Mouse (Mus musculus): Measurements from ENCODE around the gene Camkmt.

Gene Camkmt

DNA sequence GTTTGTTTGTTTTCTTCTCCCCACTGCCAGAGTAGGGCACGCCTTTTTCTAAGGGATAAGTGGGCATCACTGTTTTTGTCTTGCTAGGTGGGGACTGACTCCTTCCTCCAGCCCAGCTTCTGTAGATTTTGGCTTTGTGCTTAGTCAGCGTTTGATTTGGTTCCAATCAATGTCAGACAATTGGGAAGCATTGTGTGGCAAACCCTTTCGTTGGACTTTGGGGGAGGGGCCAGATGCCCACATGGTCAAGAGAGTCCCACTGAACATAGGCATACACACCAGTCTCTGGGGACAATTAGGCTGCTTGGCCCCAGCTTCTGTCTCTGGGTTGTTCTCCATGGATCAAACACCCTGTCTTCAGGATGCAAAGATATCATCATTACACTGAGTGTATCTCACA is 371.2 kb downstream of the Camkmt start:
- DNase-seq (ENCODE audit: low spot score), result no peak

DNA sequence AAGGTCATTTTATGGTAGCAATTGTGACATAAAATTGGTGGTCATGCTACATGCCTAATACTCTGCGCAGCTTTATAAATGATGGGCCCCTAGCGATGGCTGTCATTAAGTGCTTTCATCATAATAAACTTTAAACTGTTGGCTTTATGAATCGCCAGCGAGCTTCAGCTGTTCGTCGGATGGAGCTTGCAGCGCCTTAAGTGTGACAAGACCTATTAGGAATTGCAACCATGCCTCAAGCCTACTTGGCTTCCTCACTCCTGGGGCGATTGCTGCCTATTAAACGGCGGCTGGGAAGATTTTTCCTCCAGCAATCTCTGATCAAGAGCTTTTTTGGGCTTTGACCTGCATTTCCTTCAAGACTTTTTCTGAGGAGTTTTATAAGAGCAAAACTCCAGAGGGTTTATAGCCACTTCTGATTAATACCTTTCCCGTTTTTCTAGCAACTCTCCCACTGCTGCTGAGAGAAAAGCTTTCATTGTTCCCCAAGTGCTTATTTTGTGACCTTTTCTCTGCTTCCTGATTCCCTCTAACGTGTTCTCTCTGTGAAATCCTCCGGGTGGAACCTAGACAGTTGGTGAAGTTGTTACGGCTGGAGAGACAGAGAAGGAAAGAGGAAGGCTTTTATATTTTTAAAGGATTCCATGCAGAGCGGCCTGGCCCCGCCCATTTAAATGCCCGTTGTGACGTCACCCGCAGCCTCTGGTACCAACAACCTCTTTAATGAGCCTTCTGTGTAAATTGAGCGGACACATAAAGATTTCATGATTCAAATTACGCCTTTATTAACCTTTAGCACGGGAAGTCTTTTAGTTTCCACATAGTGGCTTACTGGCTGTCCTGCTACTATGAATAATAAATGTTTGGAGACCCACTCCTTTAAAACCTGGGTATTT is 373.4 kb downstream of the Camkmt start:
- no peak for DNase-seq (ENCODE audit: low spot score)

DNA sequence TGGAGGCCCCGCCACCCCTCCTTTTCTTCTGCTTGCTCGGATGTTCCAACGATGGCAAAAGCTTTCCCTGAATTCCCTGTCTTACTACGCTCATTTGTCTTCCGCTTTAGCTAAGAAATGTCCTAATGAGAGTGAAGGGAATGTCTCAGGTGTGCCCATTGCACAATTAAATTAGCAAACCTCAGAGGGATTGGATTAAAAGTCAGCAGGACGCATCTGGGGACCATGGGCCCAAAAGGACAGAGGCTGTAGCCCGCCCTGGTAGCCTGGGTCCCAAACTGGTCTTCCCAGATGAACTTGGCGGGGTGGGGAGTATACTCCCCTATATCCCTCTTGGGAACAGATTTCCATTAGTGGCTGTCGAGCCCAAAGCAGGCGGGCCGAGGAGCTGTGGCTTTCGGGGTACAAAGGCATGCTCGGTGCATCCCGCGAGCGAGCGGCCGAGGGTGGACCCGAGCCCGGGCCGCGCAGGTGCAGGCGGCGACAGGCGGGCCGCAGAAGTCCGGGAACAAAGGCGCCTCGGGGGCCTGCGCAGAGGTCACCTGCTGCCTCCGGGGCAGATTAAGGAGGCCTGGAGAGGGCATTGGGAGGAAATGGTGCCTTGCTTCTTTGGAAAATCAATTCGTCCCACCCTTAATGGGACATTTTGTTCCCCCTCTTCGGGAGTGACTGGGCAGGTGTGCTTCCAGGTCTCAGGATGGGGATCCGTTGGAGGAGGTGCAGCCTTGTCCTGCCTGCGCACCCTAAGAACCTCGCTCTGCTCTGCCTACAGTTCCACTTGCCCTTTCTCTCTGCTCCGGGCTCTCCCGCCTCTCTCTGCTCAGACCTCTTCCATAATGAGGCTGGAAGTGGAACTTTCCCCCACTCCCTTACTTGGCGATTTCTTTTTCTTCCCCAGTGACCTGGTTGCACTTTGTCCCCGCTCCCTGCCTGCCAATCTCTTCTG is 374.4 kb downstream of the Camkmt start:
- no peak for DNase-seq (ENCODE audit: low spot score)

DNA sequence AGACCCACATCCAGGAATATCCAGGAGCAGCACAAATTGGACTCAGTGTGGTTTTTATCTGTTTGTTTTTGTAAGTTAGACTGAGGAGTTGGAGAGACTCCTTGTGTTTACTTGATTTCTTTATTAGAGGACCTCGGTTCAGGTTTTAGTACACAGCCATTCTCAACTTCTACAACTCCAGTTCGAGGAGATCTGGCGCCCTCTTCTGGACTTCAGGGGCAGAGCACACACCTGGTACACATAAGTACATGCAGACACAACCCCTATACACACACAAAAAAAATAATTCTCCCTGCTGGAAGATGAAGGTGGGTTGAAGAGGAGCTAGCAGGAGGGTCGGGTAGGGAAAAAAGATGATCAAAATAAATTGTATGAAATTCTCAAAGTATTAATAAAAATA is 379.4 kb downstream of the Camkmt start:
- DNase-seq (ENCODE audit: low spot score), result no peak

DNA sequence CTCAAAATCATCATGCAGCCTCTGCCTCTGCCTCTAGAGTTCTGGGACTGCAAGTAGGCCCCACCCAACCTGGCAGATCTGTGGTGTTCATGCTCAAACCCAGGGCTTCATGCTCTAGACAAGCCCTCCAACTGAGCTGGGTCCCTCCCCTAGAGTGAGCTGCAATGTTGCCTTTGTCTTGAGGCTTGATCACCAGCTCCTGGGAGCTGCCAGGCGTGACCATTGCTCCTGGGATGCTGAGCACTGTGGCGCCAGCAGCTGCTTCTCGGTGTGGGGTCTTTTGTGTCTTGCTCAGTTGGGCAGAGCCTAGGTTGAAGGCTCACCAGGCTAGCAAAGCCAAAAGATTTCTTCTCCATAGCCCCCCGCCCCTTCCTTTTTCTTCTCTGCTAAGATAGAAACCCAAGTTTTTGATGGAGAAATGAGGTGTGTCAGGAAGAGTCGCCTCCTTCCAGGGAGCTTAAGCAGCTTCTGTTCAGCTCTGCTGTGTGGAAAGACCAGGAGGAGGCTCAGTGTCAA is 382.4 kb downstream of the Camkmt start:
- DNase-seq (ENCODE audit: low spot score), result no peak

DNA sequence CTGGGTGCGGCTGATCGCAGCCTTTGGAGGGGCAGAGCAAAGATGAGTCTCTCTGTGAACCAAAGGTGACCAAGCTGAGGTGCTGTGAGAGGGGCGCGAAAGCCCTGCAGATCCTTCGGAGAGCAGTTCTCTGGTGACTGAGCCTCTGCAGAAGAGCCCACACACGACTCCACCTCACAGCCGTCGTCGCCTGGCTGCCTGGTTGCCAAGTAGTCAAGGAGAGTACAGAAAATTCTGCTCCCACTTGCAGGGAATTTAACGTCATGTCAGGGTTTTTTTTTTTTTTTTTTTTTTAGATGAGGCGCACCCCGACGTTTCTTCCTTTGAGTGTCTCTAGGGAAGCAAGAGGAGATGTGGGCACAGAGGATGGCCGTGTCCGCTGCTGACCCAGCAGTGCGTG is 382.9 kb downstream of the Camkmt start:
- no peak for DNase-seq (ENCODE audit: low spot score)

DNA sequence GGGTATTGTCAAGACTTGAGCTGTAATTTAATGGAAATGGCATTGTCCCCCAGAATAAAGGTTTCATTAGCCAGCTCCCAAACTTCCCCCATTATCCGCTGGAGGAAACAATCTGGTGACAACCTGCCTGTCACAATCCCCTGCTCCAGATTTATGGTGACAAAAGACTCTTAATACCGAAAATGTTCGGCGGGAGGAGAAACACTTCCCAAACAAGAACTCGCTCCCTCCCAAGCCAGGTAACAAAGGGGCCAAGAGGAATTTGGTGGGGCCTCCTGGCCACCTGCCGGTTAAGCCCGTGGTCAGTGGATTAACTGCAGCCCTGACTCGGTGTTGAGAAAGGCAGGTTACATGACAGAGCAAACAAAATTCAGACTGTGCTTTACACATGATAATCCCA is 383.5 kb downstream of the Camkmt start:
- no peak for DNase-seq (ENCODE audit: low spot score)

DNA sequence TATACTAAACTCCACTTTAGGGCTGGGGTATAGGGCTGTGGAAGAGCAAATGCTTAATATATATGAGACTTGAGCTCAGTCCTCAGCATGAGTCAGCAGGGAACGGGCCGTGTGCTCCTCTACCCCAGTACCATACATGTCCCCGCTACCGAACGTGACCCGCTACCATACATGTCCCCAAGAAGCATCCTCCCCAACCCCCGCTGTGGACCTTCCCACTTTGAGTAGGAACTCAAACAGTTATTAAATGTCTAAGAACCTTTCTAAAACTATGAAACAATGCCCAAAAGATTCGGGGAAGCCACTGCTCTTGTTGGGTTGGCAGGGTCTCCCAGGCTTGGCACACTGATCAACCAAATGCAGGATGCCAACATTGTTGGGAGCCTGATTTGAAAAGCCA is 390.9 kb downstream of the Camkmt start:
- no peak for DNase-seq (ENCODE audit: low spot score)

DNA sequence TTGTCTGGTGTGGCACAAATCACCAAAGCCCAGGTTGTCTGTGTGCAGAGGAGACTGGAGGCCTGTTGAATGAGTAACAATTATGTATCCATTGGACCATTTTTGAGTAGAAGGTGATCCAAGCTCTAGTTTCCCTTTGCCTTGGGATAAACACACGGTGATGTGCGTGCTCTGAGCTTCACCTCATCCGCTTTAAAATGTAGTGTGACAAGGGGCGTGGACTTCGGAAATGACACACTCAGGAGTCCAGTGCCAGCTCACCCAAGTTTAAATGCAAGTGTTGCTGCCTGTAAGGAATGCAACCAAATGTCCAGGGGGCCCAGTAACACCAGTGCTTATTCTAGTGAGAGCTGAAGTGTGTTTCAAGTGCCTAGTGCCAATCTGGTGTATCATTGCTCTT is 392.7 kb downstream of the Camkmt start:
- no peak for DNase-seq (ENCODE audit: low spot score)

DNA sequence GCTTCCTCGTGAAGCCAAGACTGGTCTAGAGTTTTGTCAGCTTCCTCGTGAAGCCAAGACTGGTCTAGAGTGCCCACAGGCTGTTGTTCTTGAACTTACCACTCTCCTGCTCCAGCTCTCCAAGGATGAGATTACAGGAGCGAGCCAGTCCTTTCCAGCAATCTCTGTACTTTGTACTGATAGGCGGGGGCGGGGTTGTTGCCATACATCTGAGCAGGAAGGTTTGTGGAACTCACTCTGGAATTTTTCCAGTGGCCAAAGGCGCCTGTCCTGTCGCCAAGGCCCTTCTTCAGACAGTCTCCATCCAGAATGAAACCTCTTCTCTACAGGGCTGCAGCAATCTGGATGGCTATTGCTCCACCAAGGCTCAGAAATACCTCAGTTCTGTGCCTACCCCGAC is 393.7 kb downstream of the Camkmt start:
- no peak for DNase-seq (ENCODE audit: low spot score)

DNA sequence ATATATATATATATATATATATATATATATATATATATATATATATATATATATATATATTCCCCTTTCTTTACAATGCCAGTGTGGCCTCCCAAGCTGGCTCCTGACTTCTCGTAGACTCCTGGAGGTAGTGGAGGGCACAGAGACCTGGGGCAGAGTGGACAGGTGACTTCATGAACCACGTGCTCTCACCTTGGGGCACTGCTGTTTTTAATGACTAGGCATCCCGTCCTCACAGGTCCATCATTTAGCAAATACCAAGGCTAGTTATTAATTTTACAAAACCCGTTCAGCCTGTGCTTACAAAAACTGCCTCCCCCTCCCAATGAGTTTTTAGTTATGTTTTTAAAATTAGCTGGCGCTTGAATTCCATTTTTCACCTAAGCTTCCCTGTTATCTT is 394.2 kb downstream of the Camkmt start:
- DNase-seq (ENCODE audit: low spot score), result no peak

DNA sequence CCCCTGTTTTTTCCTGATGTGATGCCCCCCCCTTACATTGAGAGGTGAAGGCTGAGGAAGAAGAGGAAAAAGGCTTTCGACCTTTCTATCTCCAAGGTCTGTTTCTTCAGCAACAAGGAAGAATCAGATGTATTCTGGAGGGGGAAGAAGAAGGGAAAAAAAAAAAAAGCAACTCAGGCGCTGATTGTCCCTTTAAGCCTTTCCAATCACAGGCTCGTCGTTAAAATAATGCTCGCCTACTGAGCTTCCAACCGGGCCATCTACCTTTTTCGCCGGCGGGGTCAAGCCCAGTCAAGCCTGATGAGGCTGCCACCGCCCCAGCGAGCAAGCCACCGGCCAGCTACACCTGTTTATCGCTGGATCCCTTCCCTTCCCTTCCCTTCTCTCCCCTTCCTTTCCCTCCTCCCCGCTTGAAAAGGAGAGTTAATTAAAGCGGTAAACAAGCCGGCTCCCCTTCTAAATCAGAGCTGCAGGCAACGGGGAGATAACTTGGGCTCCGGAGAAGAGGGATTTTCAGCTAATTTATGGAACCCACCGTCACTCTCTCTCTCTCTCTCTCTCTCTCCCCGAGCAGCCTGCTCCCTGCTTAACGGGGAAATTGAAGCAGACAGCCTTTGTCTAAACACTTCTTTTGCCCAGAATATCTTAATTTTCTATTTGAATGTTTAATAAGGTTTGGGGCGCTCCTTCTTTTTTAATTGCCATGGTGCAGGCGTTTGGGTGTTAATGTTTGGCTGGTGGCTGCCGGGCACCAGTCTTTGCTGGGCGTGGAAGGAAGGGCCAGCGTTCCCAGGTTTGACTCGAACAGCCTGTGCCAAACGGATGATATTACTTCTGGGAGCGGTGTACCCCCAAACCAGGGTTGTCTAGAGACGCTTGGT is 395.0 kb downstream of the Camkmt start:
- no peak for DNase-seq (ENCODE audit: low spot score)

DNA sequence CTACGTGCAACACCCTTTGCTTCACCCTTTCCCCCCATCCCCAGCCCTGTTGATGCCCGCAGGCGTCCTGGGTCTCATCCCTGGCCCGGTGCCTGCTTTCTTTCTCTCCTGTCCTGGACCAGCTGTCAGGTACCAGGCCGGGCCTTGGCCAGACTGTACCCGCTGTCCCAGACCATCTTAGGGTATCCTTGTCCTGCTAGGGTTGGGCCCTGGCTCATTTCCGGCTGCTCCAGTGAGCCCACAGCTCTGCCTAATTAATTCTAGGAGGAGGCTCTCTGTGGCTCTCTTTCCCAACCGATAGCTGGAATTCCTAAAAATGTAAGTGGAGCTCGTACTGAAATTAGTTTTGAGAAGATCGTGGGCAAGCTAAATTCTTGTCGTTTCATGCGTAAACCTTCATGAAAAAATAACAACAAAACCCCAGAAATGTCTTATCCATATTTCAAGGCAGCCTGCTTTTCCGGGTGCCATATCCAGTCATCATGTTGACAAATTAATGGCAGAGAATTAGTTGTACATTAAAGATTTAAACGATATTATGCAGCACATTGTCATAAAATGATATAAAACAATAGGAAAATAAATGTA is 395.7 kb downstream of the Camkmt start:
- no peak for DNase-seq (ENCODE audit: low spot score)

DNA sequence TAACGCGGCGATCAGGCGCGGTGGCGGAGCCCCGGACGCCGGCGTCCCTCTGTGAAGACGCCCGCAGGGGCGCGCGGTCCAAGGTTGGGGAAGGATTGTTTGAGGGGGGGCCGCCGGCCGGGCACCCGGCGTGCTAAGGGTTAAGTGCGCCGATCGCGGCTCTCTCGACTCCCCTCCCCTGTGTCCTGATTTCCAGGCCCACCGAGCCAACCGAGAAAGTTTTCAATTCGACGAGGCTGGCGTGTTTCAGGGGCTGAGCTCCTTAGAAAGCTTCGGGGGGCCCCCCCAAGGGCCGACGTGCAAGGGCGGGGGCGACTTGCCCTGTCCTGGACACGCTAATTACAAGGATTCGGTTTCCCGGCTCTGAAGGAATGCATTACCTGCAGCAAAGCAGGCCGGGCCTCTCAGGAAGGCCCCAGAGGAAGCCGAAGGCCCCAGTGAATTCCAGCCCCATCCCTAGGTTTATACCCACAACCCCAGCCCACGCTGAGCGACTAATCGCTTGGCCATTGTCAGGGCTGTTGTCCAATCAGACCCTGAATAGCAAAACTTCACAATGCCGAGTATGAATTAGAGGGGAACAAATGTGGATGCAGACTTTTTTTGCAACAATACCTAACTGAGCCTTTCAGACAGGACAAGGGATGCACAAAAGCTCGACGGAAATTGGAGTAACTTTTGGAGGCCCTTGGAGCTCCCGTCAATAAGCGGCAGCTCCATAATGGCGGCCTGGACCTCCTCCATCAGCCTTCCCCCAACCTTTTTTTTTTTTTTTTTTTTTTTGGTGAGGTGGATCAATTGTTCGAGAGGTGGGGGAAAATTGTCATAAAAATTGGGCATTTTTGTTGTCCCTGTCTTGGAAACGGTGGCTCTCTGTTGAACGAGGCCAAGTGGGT is 396.5 kb downstream of the Camkmt start:
- DNase-seq (ENCODE audit: low spot score), result no peak

DNA sequence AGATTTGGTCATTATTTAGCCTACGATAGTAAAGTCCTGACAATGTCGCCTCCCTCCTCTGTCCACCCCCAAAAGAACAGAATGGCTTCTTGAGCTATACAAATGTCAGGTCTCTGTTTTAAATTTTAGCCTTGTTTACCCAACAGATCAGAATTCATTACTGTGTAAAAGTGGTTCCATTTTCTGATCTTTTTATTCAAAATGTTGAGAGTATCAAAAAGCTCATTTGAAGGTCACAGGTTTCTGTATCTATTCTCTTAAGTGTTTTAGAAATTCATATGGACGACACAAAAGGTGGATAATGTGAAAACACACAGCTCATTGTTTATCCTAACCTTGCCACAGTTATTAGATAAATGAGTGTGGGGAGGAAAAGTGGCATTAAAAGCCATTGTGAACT is 397.2 kb downstream of the Camkmt start:
- DNase-seq (ENCODE audit: low spot score), result no peak

DNA sequence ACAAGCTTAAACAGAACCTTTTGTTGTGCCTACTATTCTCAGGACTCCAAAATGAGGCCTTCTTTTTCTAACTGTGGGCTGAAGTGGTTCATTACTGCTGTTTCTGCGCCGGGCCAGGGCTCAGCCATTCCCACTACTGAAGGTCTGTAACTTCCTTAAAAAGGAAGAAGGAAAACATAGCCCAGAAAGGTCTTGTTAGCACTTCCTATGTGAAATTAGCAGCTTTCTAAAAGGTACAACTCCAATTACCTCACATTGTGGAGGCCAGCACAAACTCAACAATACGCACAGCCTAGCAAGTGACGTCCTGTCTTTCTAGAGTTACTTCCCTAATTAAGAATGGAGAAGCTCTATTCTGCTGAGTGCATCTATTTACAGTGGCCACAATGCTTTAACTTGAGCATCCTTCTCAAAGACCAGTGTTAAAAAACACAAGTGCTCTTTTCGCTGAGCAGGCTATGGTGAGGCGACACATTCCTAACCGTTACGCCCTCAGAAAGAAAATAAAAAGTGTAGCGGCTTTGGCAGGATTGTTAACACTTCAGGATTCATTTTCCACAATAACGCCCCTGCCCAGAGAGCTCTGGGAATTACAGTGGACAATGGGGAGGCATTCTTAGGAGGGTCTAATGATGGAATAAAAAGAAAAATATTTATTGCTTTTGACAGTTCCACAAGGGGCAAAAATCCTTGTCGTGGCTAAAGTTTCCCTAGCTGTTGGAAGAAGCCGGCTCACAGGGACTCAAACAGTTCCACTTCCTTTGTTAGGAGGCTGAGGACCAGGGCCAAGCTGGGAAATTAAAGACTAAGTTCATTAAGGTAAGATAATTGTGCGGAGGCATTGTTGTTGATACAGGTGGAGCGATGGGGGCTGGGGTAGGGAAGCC is 398.5 kb downstream of the Camkmt start:
- DNase-seq (ENCODE audit: low spot score), result no peak

DNA sequence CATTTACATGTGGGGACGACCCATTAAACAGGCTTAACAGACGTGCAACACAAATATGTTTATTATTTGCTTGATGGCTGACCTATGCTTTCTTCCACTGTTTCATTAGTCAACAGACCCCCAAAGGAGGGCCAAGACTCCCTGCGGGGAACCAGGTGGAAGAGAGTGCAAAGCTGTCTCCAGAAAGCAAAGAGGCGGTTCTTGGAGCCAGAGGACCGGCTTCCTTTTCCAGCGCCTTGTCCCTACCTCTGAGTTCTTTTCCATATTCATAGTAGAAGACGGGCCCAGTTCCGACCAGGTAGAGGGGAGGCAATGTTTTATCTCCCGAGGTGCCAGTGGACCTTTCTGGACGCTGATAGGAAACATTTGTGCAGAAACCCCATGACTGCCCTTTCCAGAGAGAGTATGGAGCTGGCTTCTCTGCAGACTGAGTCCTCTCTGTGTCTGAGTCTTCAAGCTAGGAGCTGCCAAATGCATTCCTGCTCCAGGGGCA is 399.2 kb downstream of the Camkmt start:
- DNase-seq (ENCODE audit: low spot score), result no peak

DNA sequence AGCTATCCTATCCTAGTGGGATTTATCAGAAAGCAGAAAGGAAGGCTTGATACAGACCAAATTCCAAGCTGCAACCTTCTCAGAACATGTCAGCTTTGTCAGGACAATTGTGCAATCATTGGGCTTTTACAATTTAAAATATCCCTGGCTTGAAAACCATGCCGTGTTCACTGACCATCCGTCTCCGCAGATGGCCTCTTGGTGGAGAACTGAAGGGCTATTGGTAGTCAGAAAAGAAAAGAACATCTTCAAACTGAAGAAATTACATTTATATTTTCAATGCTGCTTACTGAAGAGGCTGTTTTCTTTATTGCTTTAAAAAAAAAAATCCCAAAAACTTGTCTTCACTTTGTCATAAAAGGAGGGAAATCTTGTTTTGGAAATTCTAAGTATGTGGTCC is 401.1 kb downstream of the Camkmt start:
- no peak for DNase-seq (ENCODE audit: low spot score)

DNA sequence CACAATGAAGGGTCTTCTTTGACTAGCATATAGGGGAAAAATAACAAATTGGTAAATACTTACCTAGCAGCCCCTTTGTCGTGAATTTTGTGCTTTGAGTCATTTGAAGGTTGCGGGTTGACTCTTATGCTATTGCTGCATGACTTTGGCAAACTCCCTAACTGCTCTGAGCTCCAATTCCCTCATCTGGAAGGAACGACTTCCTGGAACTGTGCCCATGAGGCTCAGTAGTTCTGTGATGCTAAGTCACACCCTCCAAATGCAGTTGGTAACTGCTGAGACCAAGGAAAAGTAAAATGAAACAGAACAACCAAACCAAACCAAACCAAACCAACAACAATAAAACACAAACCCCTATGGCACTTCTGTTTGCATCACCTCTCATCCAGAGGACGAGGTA is 403.2 kb downstream of the Camkmt start:
- DNase-seq (ENCODE audit: low spot score), result no peak

All from ovary, adult 18-20 months (tissue).